Mouse (Mus musculus): ENCODE measurements around the gene Drg1.
"Not testable (repeated sequence)": the region's sequence is repeated elsewhere in the genome, so short reads cannot be mapped to it uniquely, and the experiment has no call there.

DNA sequence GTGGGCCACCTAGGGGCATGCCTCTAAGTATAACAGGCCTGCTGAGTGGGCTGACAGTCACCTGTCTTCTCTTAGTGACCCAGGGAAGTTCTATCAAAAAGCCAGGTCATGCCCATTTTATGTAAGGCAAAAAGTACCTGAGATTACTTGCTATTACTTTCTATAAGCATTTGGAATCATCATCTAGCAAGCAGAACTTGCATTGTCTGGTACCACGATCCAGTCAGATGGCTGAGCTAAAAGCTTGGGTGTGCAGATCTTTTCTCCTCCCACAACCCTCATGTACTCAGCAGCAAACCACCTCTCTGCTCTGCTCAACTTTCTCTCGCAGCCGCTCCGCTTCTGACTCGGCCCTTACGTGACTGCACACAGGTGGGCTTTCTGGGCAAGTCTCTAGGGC, 108.2 kb downstream of the Drg1 start:
- not testable (repeated sequence) for TF ChIP-seq CTCF (conservative IDR thresholded peaks at IDR 0.05; ENCODE audit: low read length); NANOG (IDR thresholded peaks at IDR 0.05; ENCODE audit: borderline replicate concordance, low read length); POU5F1 (IDR thresholded peaks at IDR 0.05; ENCODE audit: borderline replicate concordance, low read length)

Measured in E14TG2a.4 (cell line).